Mouse (Mus musculus): Measurements from ENCODE around the gene Olfr186. TPM values are rescaled to one million over a fixed set of nuclear protein-coding genes. Genes with fewer than 3 reads are reported as not detected.

Gene Olfr186
- total and polyA plus RNA-seq, 2 experiments from 2014 or later: not detected

DNA sequence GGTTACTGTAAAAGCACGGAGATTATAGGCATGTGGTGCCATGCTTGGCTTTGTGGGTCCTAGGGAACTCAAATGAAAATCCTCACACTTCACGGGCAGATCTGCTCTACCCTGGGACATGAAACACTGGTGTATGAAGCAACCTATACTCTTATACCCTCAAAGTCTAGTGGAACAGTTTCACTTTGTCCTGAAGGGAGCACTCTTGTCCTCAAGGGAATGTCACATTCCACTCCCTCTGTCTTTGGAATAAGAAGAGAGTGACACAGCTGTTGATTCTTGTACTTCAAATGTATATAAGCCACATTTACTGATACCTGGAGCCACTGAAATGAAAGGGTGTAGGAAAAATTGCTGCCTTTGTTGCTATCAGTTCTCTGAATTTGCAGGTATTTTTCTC lies 35.0 kb downstream of the Olfr186 start, which contains the start of gene Olfr183:
Gene Olfr183 (plus strand): TSS at position 301 of the 400 bp plus-strand sequence.
- TF ChIP-seq CTCF (IDR thresholded peaks at IDR 0.05): no peak
- Histone ChIP-seq H3K4me1 (ENCODE audit: insufficient read depth, low read length) (no peaks in the 10 kb centered on the region), H3K36me3 (ENCODE audit: insufficient read depth, low read length) (no peaks in the 10 kb centered on the region), H3K9me3 (ENCODE audit: low read length) (no peaks in the 10 kb centered on the region), H3K27me3 (ENCODE audit: insufficient read depth, low read length) (no peaks in the 10 kb centered on the region), H3K27ac (ENCODE audit: low read depth, low read length) (no peak within 1 kb of the TSS), H3K9ac (replicated peaks; ENCODE audit: low read length, poor library complexity, severe bottlenecking) (no peak within 1 kb of the TSS), H3K4me3 (ENCODE audit: low read depth, low read length) (no peak within 1 kb of the TSS), H3K4me2 (ENCODE audit: low read depth, low read length, poor library complexity, severe bottlenecking) (no peak within 1 kb of the TSS)
- WGBS: 75% methylated on average over 2 of the region's 2 CpGs
- ATAC-seq (ENCODE audit: low FRiP score) (no peak), DNase-seq (ENCODE audit: low spot score) (no peak)

Other genes starting within 250 kb of the Olfr186 start
- not detected in 2 replicates for gene Olfr173, start 230.0 kb downstream of the Olfr186 start, total RNA-seq (2014; rRNA removed)
- not detected in 2 replicates for gene Olfr173, start 230.0 kb downstream of the Olfr186 start, polyA plus RNA-seq (2015; fragmentation: Nextera tagmentation; extraction: Ambion mirVana)
- not detected in 2 replicates for gene Olfr175-ps1, start 203.5 kb downstream of the Olfr186 start, total RNA-seq (2014; rRNA removed)
- not detected in 2 replicates for gene Olfr175-ps1, start 203.5 kb downstream of the Olfr186 start, polyA plus RNA-seq (2015; fragmentation: Nextera tagmentation; extraction: Ambion mirVana)
- gene Olfr177, start 155.5 kb downstream of the Olfr186 start, total RNA-seq (2014; rRNA removed): not detected in 2 replicates
- not detected in 2 replicates for gene Olfr177, start 155.5 kb downstream of the Olfr186 start, polyA plus RNA-seq (2015; fragmentation: Nextera tagmentation; extraction: Ambion mirVana)
- not detected in 2 replicates for gene Olfr178, start 138.2 kb downstream of the Olfr186 start, total RNA-seq (2014; rRNA removed)
- gene Olfr178, start 138.2 kb downstream of the Olfr186 start, polyA plus RNA-seq (2015; fragmentation: Nextera tagmentation; extraction: Ambion mirVana): not detected in 2 replicates
- not detected in 2 replicates for gene Olfr181, start 101.5 kb downstream of the Olfr186 start, total RNA-seq (2014; rRNA removed)
- not detected in 2 replicates for gene Olfr181, start 101.5 kb downstream of the Olfr186 start, polyA plus RNA-seq (2015; fragmentation: Nextera tagmentation; extraction: Ambion mirVana)
- not detected in 2 replicates for gene Olfr180, start 100.9 kb downstream of the Olfr186 start, total RNA-seq (2014; rRNA removed)
- not detected in 2 replicates for gene Olfr180, start 100.9 kb downstream of the Olfr186 start, polyA plus RNA-seq (2015; fragmentation: Nextera tagmentation; extraction: Ambion mirVana)
- not detected in 2 replicates for gene Olfr183, start 34.9 kb downstream of the Olfr186 start, total RNA-seq (2014; rRNA removed)
- gene Olfr183, start 34.9 kb downstream of the Olfr186 start, polyA plus RNA-seq (2015; fragmentation: Nextera tagmentation; extraction: Ambion mirVana): not detected in 2 replicates
- not detected in 2 replicates for gene Olfr187, start 9.5 kb upstream of the Olfr186 start, total RNA-seq (2014; rRNA removed)
- not detected in 2 replicates for gene Olfr187, start 9.5 kb upstream of the Olfr186 start, polyA plus RNA-seq (2015; fragmentation: Nextera tagmentation; extraction: Ambion mirVana)
- gene Olfr190, start 47.7 kb upstream of the Olfr186 start, total RNA-seq (2014; rRNA removed): not detected in 2 replicates
- gene Olfr190, start 47.7 kb upstream of the Olfr186 start, polyA plus RNA-seq (2015; fragmentation: Nextera tagmentation; extraction: Ambion mirVana): not detected in 2 replicates
- not detected in 2 replicates for gene Olfr191, start 59.5 kb upstream of the Olfr186 start, total RNA-seq (2014; rRNA removed)
- gene Olfr191, start 59.5 kb upstream of the Olfr186 start, polyA plus RNA-seq (2015; fragmentation: Nextera tagmentation; extraction: Ambion mirVana): not detected in 2 replicates
- not detected in 2 replicates for gene Olfr193, start 81.6 kb upstream of the Olfr186 start, total RNA-seq (2014; rRNA removed)
- gene Olfr193, start 81.6 kb upstream of the Olfr186 start, polyA plus RNA-seq (2015; fragmentation: Nextera tagmentation; extraction: Ambion mirVana): not detected in 2 replicates
- gene Olfr194, start 90.8 kb upstream of the Olfr186 start, total RNA-seq (2014; rRNA removed): not detected in 2 replicates
- gene Olfr194, start 90.8 kb upstream of the Olfr186 start, polyA plus RNA-seq (2015; fragmentation: Nextera tagmentation; extraction: Ambion mirVana): not detected in 2 replicates
- not detected in 2 replicates for gene Olfr195, start 116.8 kb upstream of the Olfr186 start, total RNA-seq (2014; rRNA removed)
- not detected in 2 replicates for gene Olfr195, start 116.8 kb upstream of the Olfr186 start, polyA plus RNA-seq (2015; fragmentation: Nextera tagmentation; extraction: Ambion mirVana)
- not detected in 2 replicates for gene Olfr196, start 140.2 kb upstream of the Olfr186 start, total RNA-seq (2014; rRNA removed)
- gene Olfr196, start 140.2 kb upstream of the Olfr186 start, polyA plus RNA-seq (2015; fragmentation: Nextera tagmentation; extraction: Ambion mirVana): not detected in 2 replicates
- gene Olfr198, start 173.2 kb upstream of the Olfr186 start, total RNA-seq (2014; rRNA removed): not detected in 2 replicates
- not detected in 2 replicates for gene Olfr198, start 173.2 kb upstream of the Olfr186 start, polyA plus RNA-seq (2015; fragmentation: Nextera tagmentation; extraction: Ambion mirVana)
- not detected in 2 replicates for gene Olfr199, start 189.5 kb upstream of the Olfr186 start, total RNA-seq (2014; rRNA removed)
- not detected in 2 replicates for gene Olfr199, start 189.5 kb upstream of the Olfr186 start, polyA plus RNA-seq (2015; fragmentation: Nextera tagmentation; extraction: Ambion mirVana)
- not detected in 2 replicates for gene Olfr201, start 242.3 kb upstream of the Olfr186 start, total RNA-seq (2014; rRNA removed)
- not detected in 2 replicates for gene Olfr201, start 242.3 kb upstream of the Olfr186 start, polyA plus RNA-seq (2015; fragmentation: Nextera tagmentation; extraction: Ambion mirVana)

Data from midbrain, postnatal 0 days (tissue).